Mouse (Mus musculus) liver, postnatal 0 days (tissue): ENCODE results near the gene Dab1.

Source experiments
- CTCF ChIP-seq: sonication (generic); IDR thresholded peaks from 2 replicates; pipeline ENCODE4 v1.5.1; 2016; ENCODE audit warnings: antibody characterized with exemption, low read depth
- EP300 ChIP-seq: IDR thresholded peaks from 2 replicates; pipeline ENCODE4 v1.6.1; 2016; ENCODE audit warnings: antibody characterized with exemption, low read depth, mild to moderate bottlenecking

DNA sequence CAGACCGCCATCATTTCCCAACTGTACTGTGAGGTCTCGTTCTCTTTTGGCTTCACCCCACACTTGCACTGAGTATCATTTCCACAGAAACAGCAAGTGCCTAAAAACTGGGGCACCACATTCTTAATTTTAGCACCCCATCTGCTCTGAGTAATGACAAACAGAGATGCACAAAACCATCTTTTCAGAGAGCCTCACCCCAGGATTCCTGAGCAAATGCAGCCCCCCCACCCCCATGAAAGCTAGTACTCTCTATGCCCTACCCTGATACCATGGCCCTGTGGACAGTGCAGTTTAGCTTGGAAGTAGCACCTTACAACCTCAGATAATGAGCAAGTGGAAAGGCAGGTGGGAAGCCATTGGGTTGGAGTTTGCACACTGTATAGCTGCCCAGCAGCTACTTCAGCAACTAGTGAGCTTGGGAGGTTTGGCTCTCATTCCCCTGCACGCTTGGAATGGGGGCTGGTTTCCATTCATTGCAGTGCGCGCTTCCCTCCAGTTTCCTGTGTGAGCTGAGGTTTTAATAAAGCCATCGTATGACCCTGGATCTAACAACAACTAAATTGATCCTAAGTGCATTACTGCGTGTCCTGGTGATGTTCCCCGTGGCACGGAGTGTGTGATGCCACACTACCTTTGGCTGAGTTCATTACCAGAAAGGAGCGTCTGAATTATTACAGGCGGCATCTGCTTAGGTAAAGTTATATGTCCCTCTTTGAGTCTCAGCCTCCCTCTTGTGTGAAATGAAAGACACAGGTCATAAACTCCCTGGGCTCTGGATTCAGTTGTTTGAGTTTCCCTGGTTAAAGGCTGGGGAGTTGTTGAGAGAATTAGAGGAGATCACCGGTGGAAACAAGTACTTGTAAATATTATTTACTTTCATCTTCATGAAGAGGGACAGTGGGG is 842.2 kb downstream of the Dab1 start:
- TF ChIP-seq EP300 (no peak), CTCF (no peak)
